Mouse (Mus musculus): ENCODE results near the gene Akr1a1. TPM values are rescaled to one million over a fixed set of nuclear protein-coding genes. Genes with fewer than 3 reads are reported as not detected.
A peak's percentile ranks its signal among the peaks of the same experiment; 100 is the strongest.
"Not testable (repeated sequence)": the region's sequence is repeated elsewhere in the genome, so short reads cannot be mapped to it uniquely, and the experiment has no call there.

Akr1a1 gene
- 534 and 550 TPM in 2 replicates for polyA plus RNA-seq (2016; fragmentation: Nextera tagmentation; extraction: Ambion mirVana)

GRCm38 (mm10) chr4:116650924-116651796 is at the start of gene Akr1a1:
Gene Akr1a1 (minus strand): TSS chr4:116651680.
- peaks cover 40% of the 10 kb centered on the region for H3K36me3 ChIP-seq (replicated peaks)
- H3K27me3 ChIP-seq (ENCODE audit: poor library complexity, severe bottlenecking), result no peaks in the 10 kb centered on the region
- under 1% methylated on average over 39 of the region's 39 CpGs for WGBS

GRCm38 (mm10) chr4:116700964-116701363 is 49.5 kb upstream of the Akr1a1 start:
- Histone ChIP-seq H3K27me3 (ENCODE audit: poor library complexity, severe bottlenecking) (no peaks in the 10 kb centered on the region), H3K36me3 (replicated peaks) (peaks cover 86% of the 10 kb centered on the region), H3K4me3 (no peak overlapping the region), H3K4me1 (no peaks in the 10 kb centered on the region), H3K27ac (no peak overlapping the region), H3K9me3 (no peaks in the 10 kb centered on the region)
- no peak for DNase-seq (ENCODE audit: extremely low spot score, low spot score)
- 86% methylated on average over 1 of the region's 1 CpGs for WGBS

More at GRCm38 (mm10) chr4:116650924-116651796, at the start of gene Akr1a1:
- Histone ChIP-seq H3K9me3 (no peaks in the 10 kb centered on the region), H3K27ac (peak within 1 kb of the TSS; percentile 94), H3K4me3 (peak within 1 kb of the TSS; percentile 85), H3K4me1 (peaks cover 43% of the 10 kb centered on the region)
- DNase-seq (ENCODE audit: extremely low spot score, low spot score), result peak; percentile 90

GRCm38 (mm10) chr4:116698693-116699342 is 47.3 kb upstream of the Akr1a1 start:
- Histone ChIP-seq H3K4me1 (no peaks in the 10 kb centered on the region), H3K27me3 (ENCODE audit: poor library complexity, severe bottlenecking) (no peaks in the 10 kb centered on the region), H3K36me3 (replicated peaks) (peaks cover 93% of the 10 kb centered on the region), H3K9me3 (no peaks in the 10 kb centered on the region), H3K27ac (no peak overlapping the region), H3K4me3 (no peak overlapping the region)
- WGBS, result 91% methylated on average over 2 of the region's 2 CpGs
- DNase-seq (ENCODE audit: extremely low spot score, low spot score), result no peak

- WGBS, result 77% methylated on average over 2 of the region's 2 CpGs
- Histone ChIP-seq H3K36me3 (replicated peaks) (peaks cover 99% of the 10 kb centered on the region), H3K4me3 (no peak overlapping the region), H3K27ac (no peak overlapping the region), H3K27me3 (ENCODE audit: poor library complexity, severe bottlenecking) (no peaks in the 10 kb centered on the region), H3K4me1 (no peaks in the 10 kb centered on the region), H3K9me3 (no peaks in the 10 kb centered on the region)
- no peak for DNase-seq (ENCODE audit: extremely low spot score, low spot score)
These were observed 42.3 kb upstream of the Akr1a1 start for GRCm38 (mm10) chr4:116693785-116694184.

GRCm38 (mm10) chr4:116692146-116692545 is 40.7 kb upstream of the Akr1a1 start:
- DNase-seq (ENCODE audit: extremely low spot score, low spot score), result no peak
- no peak overlapping the region for H3K4me3 ChIP-seq
- H3K4me1 ChIP-seq, result peaks cover 4% of the 10 kb centered on the region
- no peaks in the 10 kb centered on the region for H3K9me3 ChIP-seq
- no peak overlapping the region for H3K27ac ChIP-seq
- peaks cover 99% of the 10 kb centered on the region for H3K36me3 ChIP-seq (replicated peaks)
- H3K27me3 ChIP-seq (ENCODE audit: poor library complexity, severe bottlenecking), result no peaks in the 10 kb centered on the region
- 89% methylated on average over 2 of the region's 2 CpGs for WGBS

GRCm38 (mm10) chr4:116689309-116689876 is 37.9 kb upstream of the Akr1a1 start:
- Histone ChIP-seq H3K4me3 (no peak overlapping the region), H3K4me1 (peaks cover 22% of the 10 kb centered on the region), H3K27ac (no peak overlapping the region), H3K9me3 (no peaks in the 10 kb centered on the region), H3K27me3 (ENCODE audit: poor library complexity, severe bottlenecking) (no peaks in the 10 kb centered on the region), H3K36me3 (replicated peaks) (peaks cover 74% of the 10 kb centered on the region)
- no peak for DNase-seq (ENCODE audit: extremely low spot score, low spot score)
- WGBS, result 94% methylated on average over 4 of the region's 4 CpGs

GRCm38 (mm10) chr4:116687041-116687440 is 35.6 kb upstream of the Akr1a1 start:
- Histone ChIP-seq H3K27me3 (ENCODE audit: poor library complexity, severe bottlenecking) (no peaks in the 10 kb centered on the region), H3K36me3 (replicated peaks) (peaks cover 50% of the 10 kb centered on the region), H3K27ac (no peak overlapping the region), H3K4me1 (peaks cover 22% of the 10 kb centered on the region), H3K9me3 (no peaks in the 10 kb centered on the region), H3K4me3 (peak overlapping the region; percentile 87)
- 52% methylated on average over 1 of the region's 1 CpGs for WGBS
- no peak for DNase-seq (ENCODE audit: extremely low spot score, low spot score)

- Histone ChIP-seq H3K27ac (peak within 1 kb of the TSS; percentile 98), H3K27me3 (ENCODE audit: poor library complexity, severe bottlenecking) (no peaks in the 10 kb centered on the region), H3K9me3 (no peaks in the 10 kb centered on the region), H3K4me1 (peaks cover 22% of the 10 kb centered on the region), H3K36me3 (replicated peaks) (peaks cover 35% of the 10 kb centered on the region), H3K4me3 (peak within 1 kb of the TSS; percentile 87)
- DNase-seq (ENCODE audit: extremely low spot score, low spot score), result peak; percentile 98
- WGBS, result under 1% methylated on average over 56 of the region's 56 CpGs
These were observed 34.1 kb upstream of the Akr1a1 start, which contains the start of gene Prdx1 for GRCm38 (mm10) chr4:116685402-116686061. Gene Prdx1 (plus strand): TSS chr4:116685544.

- WGBS, result 79% methylated on average over 2 of the region's 2 CpGs
- H3K27ac ChIP-seq, result peak overlapping the region; percentile 98
- H3K27me3 ChIP-seq (ENCODE audit: poor library complexity, severe bottlenecking), result no peaks in the 10 kb centered on the region
These were observed 33.2 kb upstream of the Akr1a1 start for GRCm38 (mm10) chr4:116684665-116685064.

GRCm38 (mm10) chr4:116683957-116684356 is 32.5 kb upstream of the Akr1a1 start:
- H3K36me3 ChIP-seq (replicated peaks), result peaks cover 19% of the 10 kb centered on the region
- 94% methylated on average over 4 of the region's 4 CpGs for WGBS
- peaks cover 22% of the 10 kb centered on the region for H3K4me1 ChIP-seq
- no peak overlapping the region for H3K27ac ChIP-seq
- no peaks in the 10 kb centered on the region for H3K27me3 ChIP-seq (ENCODE audit: poor library complexity, severe bottlenecking)
- H3K4me3 ChIP-seq, result no peak overlapping the region
- no peak for DNase-seq (ENCODE audit: extremely low spot score, low spot score)
- H3K9me3 ChIP-seq, result no peaks in the 10 kb centered on the region

More at GRCm38 (mm10) chr4:116684665-116685064, 33.2 kb upstream of the Akr1a1 start:
- Histone ChIP-seq H3K4me1 (peaks cover 22% of the 10 kb centered on the region), H3K4me3 (peak overlapping the region; percentile 87), H3K36me3 (replicated peaks) (peaks cover 26% of the 10 kb centered on the region), H3K9me3 (no peaks in the 10 kb centered on the region)
- DNase-seq (ENCODE audit: extremely low spot score, low spot score), result no peak

GRCm38 (mm10) chr4:116680521-116680920 is 29.0 kb upstream of the Akr1a1 start:
- not testable (repeated sequence) for H3K27ac ChIP-seq; H3K4me1 ChIP-seq; H3K9me3 ChIP-seq; H3K4me3 ChIP-seq; H3K36me3 ChIP-seq (replicated peaks); H3K27me3 ChIP-seq (ENCODE audit: poor library complexity, severe bottlenecking); DNase-seq (ENCODE audit: extremely low spot score, low spot score)
- WGBS, result 88% methylated on average over 4 of the region's 4 CpGs

GRCm38 (mm10) chr4:116679141-116679540 is 27.7 kb upstream of the Akr1a1 start:
- H3K9me3 ChIP-seq, result no peaks in the 10 kb centered on the region
- no peak overlapping the region for H3K4me3 ChIP-seq
- no peaks in the 10 kb centered on the region for H3K36me3 ChIP-seq (replicated peaks)
- no peak for DNase-seq (ENCODE audit: extremely low spot score, low spot score)
- no peak overlapping the region for H3K27ac ChIP-seq
- H3K4me1 ChIP-seq, result no peaks in the 10 kb centered on the region
- H3K27me3 ChIP-seq (ENCODE audit: poor library complexity, severe bottlenecking), result no peaks in the 10 kb centered on the region
- WGBS, result 77% methylated on average over 5 of the region's 5 CpGs

Measured in forebrain, embryonic 10.5 days (tissue).